Mouse (Mus musculus) spleen, embryonic (tissue): Measurements from ENCODE around the gene Gjd3.

Source experiments
- CTCF ChIA-PET: fragments of 350-600 bp; sonication (Branson Sonifier 250); formaldehyde crosslinking; loops from one replicate; lab custom pipeline; 2022; lab: Charles Lee

The Gjd3 gene

GRCm38 (mm10) chr11:98964616-98965415, 18.0 kb downstream of the Gjd3 start:
- CTCF ChIA-PET, result interaction anchor here (0.5 to 1.7 kb wide), 3 partner anchors 7 to 16 kb away, joined by 3 to 5 read pairs (median 4); no protein-coding TSS in a partner anchor

- CTCF ChIA-PET, result interaction anchor here (1.0 kb wide), 3 partner anchors 8 to 26 kb away, joined by 3 to 4 read pairs (median 3); no protein-coding TSS in a partner anchor
Measured at GRCm38 (mm10) chr11:98964201-98964615, 18.6 kb downstream of the Gjd3 start.

DNA sequence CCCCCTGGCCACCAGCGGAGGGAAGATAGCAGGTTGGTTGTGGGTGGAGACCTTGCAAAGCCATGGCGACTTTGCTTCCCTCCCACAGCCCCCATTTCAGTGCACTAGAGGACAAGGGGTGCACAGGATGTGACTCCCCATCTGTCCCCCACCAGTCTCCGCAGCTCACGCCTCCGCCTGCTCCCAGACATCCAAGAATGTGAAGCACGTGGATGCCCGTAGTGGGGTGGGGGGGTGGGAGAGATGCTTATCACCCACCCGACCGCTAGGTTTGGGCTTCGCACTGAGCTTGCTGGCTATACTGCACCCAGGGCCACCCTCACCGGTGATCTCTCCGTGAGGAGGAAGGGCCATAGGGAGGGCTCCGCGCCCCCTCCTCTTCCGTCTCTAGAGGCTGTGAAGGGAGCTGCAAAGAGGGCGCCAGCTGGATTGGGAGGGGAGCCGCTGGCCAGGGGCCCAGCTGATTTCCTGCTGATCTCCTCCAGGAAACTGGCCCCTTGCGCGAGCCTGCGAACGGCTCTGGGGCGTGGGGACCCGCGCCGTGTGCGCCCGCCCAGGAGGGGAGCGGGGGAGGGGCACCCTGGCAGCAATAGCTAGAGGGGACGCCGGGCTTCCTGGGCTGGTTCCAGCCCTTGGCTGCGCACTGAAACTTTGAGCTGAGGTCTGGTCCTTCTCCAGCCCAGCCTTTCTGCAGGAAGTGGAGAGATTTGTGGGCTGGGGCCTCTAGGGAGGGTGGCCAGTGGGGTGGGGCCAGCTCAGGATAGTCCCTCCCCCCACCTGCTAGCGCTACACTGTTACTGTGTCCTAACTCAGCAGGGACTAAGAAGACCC, 19.4 kb downstream of the Gjd3 start:
- CTCF ChIA-PET, result interaction anchor here (0.6 to 1.7 kb wide), 5 partner anchors 9 to 1942 kb away, joined by 3 to 5 read pairs (median 3); no protein-coding TSS in a partner anchor

- CTCF ChIA-PET, result interaction anchor here (0.6 to 1.8 kb wide), 3 partner anchors 13 to 1941 kb away, joined by 3 to 5 read pairs (median 3); no protein-coding TSS in a partner anchor
Measured at GRCm38 (mm10) chr11:98962421-98963095, 20.3 kb downstream of the Gjd3 start.

DNA sequence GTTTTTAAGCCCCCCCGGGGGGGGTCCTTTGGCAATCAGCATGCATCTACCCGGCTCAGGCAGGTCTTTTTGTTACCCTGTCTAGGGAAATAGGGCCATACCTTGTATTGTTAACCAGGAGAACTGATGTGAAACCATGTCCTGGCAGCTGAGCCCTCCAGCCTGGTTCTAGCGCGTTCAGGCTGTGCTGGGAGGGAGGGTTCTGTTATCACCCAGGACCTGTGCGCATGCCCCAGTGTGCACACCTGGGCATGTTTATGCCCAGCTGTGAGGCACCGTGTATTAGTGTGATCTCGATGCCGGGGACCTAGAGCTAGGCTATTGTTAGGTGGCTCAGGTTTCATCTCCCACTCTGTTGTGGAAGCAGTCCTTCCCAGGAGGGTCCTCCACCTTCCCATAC, 21.1 kb downstream of the Gjd3 start:
- CTCF ChIA-PET, result interaction anchor here (1.7 to 1.8 kb wide), 2 partner anchors 12 to 28 kb away, joined by 3 read pairs; no protein-coding TSS in a partner anchor

DNA sequence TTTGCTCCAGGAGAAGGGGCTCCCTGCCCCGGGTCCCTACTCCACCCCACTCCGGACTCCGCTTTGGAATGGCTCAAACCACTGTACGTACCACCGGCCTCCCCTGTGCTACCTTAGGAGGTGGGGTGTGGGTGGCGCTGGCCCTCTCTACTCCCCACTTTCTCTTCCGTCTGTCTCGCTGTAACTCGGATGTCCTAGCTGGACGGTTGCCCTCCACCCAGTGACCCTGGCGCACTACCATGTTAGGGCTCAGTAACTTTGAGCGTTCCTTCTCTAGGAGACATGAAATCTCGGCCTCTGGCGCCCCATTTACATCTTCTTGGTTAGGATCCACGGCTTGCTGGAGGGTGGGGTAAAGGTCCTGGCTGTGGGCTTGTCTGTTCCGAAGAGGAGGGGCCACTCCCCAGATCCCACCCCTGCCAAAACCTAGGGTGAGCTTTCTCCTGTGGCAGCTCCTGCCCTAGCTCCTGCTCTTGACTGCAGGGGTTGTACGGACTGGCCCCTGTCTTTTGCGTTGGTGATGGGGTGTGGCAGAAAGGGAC, 21.7 kb downstream of the Gjd3 start:
- CTCF ChIA-PET, result interaction anchor here (1.8 kb wide), 1 partner anchor 12 kb away, joined by 3 read pairs; no protein-coding TSS in a partner anchor

DNA sequence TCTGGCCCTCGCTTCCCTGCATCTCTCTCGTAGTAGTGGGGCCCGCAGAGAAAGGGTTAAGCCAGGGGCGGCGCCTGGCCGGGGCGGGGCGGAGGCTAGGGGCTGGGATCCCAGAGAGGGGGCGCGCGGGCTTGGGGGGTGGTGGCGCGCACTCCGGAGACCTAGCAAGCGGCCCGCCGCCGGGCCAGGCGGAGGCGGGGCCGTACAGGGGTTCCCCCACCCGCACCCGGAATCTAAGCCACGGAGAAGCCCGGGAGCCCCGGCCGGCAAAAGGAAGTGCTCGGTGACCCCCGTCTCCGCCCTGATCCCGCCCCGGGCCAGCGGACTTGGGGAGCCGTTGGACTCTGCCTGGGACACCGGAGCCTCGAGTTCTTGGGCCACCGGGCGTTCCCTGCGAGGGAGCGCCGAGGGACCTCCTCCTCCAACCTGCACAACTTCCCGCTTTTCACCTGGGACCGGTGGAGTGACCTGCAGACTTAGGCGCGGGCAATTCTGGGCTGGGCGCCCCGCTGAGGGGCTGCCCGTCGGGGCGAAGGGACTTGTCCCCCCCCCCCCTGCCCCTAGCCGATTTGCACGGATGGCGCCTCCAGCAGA, 22.4 kb downstream of the Gjd3 start:
- CTCF ChIA-PET, result interaction anchor here (1.8 kb wide), 1 partner anchor 11 kb away, joined by 3 read pairs; no protein-coding TSS in a partner anchor

GRCm38 (mm10) chr11:98959437-98960312, 23.1 kb downstream of the Gjd3 start:
- CTCF ChIA-PET, result interaction anchor here (1.7 kb wide), 1 partner anchor 7 kb away, joined by 3 read pairs; no protein-coding TSS in a partner anchor

DNA sequence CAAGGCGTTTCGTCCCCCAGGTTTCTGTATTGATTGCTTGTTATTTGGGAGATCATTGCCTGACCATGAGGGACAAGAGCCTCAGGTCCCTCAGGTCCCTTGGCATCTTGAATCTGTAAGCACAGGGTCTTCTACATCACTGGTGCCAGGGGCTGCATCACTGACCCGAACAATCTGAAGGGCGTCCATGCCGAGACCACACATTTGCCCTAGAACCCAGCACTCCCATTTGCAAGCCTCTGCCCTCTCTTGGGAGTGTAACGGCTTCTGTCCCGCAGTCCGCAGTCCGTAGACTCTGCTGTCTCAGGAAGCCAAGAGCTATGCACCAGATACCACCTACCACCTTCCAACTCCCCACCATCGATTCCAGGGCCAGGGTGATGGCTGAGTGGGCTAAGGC, 26.5 kb downstream of the Gjd3 start:
- CTCF ChIA-PET, result interaction anchor here (0.6 kb wide), 1 partner anchor 9 kb away, joined by 4 read pairs; no protein-coding TSS in a partner anchor

DNA sequence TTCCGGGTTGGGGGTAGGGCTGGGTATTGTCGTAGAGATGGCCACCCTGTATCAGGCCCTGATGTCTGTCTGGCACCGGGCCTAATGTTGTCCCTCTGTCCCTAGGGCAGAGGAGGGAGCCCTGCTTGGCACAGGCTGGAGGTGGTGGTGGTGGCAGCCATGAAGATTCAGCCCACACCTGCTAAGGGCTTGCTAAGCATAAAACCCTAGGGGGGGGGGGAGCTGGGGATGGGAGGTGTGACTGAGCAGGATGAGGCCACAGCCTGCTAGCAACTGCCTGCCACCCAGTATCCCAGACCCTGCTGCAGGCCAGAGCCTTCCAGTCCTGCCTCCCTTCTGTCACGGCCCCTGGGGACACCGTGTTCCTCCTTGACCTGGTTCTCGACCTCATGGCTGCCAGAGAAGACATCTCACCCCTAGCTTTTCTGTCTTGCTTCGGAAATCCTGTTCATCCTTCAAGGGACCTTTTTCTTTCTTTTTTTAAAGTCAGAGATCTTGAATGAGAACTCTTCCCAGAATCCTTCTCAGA, 27.0 kb downstream of the Gjd3 start:
- CTCF ChIA-PET, result interaction anchor here (0.5 to 2.4 kb wide), 4 partner anchors 8 to 48 kb away, joined by 3 to 12 read pairs (median 4); partner anchors contain the start of gene Cdc6

GRCm38 (mm10) chr11:98954801-98955706, 27.8 kb downstream of the Gjd3 start:
- CTCF ChIA-PET, result interaction anchor here (0.5 to 2.4 kb wide), 7 partner anchors 10 to 1444 kb away, joined by 3 to 12 read pairs (median 3); partner anchors contain the start of gene Cdc6

- CTCF ChIA-PET, result interaction anchor here (0.6 to 2.4 kb wide), 7 partner anchors 9 to 1921 kb away, joined by 3 to 12 read pairs (median 4); no protein-coding TSS in a partner anchor
Measured at GRCm38 (mm10) chr11:98954373-98954772, 28.4 kb downstream of the Gjd3 start.

DNA sequence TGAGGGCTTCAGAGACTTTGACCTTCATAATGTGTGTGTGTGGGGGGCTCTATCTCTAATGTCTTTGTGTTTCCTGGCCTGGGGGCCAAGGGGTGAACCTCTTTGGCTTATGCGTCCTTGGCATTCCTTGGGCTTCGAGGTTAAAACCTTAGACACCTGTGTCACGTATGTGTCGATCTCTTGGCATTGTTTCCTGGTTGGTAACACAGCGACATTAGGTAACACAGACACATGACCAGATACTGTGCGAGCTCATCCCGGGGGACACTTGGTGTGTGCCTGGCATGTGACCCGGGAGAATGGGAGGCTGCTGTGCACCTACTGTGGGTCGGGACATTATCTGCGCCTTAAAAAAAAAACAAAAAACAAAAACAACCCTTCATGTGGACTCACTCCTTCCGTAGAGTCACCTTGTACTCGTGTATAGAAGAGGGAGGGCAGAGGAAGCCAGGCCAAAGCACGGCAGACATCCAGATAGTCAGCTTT, 28.9 kb downstream of the Gjd3 start:
- CTCF ChIA-PET, result interaction anchor here (0.6 to 2.4 kb wide), 7 partner anchors 8 to 1920 kb away, joined by 3 to 12 read pairs (median 4); no protein-coding TSS in a partner anchor

- CTCF ChIA-PET, result interaction anchor here (0.7 to 2.4 kb wide), 5 partner anchors 8 to 183 kb away, joined by 3 to 12 read pairs (median 7); no protein-coding TSS in a partner anchor
Measured at GRCm38 (mm10) chr11:98953361-98953760, 29.5 kb downstream of the Gjd3 start.

DNA sequence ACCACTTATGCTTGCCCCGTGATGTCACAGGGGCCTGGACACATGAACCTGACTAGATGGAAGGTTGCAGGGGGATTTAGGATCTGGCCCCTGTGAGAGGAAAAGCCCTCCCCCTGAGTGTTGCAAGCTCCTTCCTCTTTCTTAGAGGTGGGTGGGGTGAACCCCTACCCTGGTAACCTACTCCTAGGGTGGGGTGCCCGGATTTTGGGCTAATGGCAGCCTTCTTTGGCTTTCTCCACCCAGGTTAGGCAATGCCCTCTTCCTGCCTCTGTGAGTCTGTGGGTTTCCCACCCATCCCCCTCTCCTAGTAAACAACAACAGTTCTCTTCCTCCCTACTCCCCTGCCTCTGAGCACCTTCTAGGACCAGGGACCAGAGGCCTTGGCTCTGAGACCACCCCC, 30.1 kb downstream of the Gjd3 start:
- CTCF ChIA-PET, result interaction anchor here (0.6 to 0.8 kb wide), 4 partner anchors 16 to 54 kb away, joined by 3 to 12 read pairs (median 7); no protein-coding TSS in a partner anchor

- CTCF ChIA-PET, result interaction anchor here (0.6 kb wide), 3 partner anchors 15 to 53 kb away, joined by 3 to 7 read pairs (median 4); partner anchors contain the start of gene Cdc6
Measured at GRCm38 (mm10) chr11:98952111-98952510, 30.7 kb downstream of the Gjd3 start.
